Mouse (Mus musculus): ENCODE measurements around the gene Lmo2.

- TF ChIP-seq POLR2A (IDR thresholded peaks at IDR 0.05; ENCODE audit: extremely low read depth, insufficient read depth, low read length) = no peak
- TF ChIP-seq CTCF (IDR thresholded peaks at IDR 0.05; ENCODE audit: low read depth, low read length) = no peak
Observed at GRCm38 (mm10) chr2:103958634-103959033, 848 bp downstream of the Lmo2 start.
